Mouse (Mus musculus) cerebellum, adult (tissue): ENCODE data around the gene Slc43a2.
"Not testable (repeated sequence)": the region's sequence is repeated elsewhere in the genome, so short reads cannot be mapped to it uniquely, and the experiment has no call there.

Experiments
- ATAC-seq: cut with Nextera tagmentation; 2 replicates; pipeline ENCODE4 v1.9.2; 2017; ENCODE audit warnings: mild to moderate bottlenecking, moderate library complexity, mixed read lengths; ENCODE audit not compliant: insufficient number of reproducible peaks, low FRiP score, low TSS enrichment

The Slc43a2 gene

DNA sequence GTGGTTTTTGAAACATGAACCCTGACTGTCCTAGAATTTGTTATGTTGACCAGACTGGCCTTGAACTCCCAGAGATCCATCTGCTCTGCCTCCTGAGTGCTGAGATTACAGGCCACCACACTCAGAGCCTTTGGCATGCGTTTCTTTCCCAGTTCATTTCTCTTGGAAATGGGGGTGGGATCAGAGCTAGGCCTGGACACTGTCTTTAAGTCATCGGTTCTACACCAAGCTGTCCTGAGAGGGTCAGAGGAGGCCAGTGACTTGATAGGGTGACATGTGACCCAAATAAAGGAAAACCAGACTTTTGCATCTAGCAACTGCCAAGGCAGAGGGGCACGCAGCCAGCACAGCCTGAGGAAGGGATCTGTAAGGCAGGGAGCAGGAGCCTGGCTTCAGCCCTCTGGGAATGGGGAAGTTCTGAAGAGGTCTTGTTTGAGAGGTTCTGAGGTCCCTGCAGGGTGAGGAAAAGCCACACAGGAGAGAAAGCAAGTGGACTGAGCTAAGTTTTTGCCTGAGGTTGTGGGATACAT, 65.3 kb downstream of the Slc43a2 start:
- ATAC-seq = no peak

DNA sequence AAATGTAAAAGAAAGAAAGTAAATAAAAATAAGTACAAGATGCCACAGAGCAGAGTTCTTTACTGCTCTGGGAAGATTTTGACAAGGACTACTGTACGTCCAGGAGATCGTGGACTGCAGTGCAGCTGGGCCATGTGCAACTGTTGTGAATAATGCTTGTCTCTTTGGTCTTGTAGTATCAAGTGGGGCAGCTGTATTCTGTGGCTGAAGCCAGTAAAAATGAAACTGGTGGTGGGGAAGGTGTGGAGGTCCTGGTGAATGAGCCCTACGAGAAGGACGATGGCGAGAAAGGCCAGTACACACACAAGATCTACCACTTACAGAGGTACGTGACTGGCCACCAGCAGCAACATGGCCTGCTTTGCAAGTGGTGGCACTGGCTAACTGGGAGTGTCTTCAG, 66.5 kb downstream of the Slc43a2 start:
- ATAC-seq = no peak

DNA sequence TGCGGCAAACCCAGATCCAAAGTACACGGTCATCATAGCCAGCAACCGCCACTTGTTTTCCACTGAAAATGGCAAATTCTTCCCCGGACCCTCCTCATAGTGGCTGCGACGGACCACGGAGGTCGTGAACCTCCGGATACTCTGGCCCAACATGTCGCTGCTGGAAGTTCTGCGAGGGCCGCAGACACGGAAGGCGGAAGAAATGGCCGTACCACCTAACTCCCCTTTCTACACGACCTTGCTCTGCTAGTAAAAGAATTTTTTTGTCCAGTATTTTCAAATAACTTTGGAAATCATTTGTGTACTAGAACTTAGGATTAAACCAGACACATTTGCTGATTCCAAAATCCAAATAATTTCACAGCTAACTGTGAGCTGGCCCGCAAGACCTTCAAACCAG, 68.3 kb downstream of the Slc43a2 start:
- ATAC-seq = not testable (repeated sequence)

DNA sequence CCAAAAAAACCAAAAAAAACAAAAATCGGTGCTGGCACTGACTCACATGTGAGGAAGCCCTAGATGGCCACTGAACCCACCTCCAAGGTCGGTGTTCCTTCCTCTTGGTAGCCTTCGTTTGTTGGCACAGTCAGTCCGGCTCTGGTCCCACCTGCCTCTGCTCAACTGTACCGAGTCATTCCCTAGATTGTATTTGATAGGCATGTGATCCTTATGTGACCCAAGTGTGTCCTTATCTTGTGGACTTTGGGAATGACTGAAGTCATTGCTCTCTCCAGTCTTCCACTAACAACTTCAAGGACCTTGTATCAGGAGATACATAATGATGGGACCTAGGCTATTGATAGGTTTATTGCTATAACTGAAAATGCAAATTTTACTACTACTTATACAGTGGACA, 73.3 kb downstream of the Slc43a2 start:
- no peak for ATAC-seq

- no peak for ATAC-seq
Observed at GRCm38 (mm10) chr11:75605318-75605717, 73.8 kb downstream of the Slc43a2 start.

DNA sequence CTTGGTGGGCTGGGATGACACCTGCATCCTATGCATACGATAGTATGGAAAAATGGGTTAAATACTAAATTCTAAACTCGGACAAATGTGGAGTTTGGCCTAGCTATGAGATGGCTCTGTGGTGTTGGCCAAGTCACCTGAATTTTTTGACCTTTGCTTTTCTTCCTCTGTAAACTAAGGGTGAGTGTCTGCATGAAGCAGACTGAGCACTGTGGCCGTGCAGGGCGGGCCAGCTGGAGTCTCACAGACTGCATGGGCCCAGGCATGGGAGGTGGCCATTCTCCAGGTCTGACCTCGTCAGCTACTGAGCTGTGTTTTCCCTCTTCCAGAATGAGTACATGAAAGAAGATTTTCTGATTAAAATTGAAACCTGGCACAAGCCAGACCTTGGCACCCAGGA, 77.3 kb downstream of the Slc43a2 start:
- ATAC-seq = no peak

DNA sequence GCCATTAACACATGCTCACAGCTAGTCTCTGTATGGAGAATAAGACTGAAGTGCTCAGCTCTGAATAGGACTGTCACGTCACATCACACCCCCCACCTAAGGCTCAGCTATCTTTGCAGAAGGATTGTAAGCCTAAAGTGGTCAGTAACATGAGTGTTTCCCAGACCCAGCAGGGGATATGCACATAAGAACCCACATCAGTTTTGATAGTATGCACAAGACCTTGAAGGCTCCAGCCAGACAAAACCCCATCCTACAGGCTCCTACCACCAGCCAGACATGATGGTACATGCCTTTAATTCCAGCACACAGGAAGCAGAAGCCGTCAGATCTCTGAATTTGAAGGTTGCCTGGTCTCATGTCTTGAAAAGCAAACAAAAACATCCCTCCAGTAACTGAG, 78.5 kb downstream of the Slc43a2 start:
- no peak for ATAC-seq

- no peak for ATAC-seq
Observed at GRCm38 (mm10) chr11:75614769-75615168, 83.3 kb downstream of the Slc43a2 start.

- no peak for ATAC-seq
Observed at GRCm38 (mm10) chr11:75615556-75615955, 84.1 kb downstream of the Slc43a2 start.

DNA sequence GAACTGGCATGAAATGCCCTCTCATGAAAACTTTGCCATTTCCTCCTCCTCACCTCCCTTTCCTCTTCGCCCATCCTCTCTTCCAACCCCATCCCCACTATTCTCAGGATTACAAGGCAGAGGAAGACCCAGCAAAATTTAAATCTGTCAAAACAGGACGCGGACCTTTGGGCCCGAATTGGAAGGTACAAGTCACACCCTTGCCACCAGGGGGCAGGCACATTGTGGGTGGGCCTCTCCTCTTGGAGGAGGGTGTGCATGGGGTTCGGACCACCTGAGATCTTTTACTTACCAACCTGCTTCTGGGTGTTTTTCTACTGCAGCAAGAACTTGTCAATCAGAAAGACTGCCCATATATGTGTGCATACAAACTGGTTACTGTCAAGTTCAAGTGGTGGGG, 87.6 kb downstream of the Slc43a2 start:
- ATAC-seq = no peak

DNA sequence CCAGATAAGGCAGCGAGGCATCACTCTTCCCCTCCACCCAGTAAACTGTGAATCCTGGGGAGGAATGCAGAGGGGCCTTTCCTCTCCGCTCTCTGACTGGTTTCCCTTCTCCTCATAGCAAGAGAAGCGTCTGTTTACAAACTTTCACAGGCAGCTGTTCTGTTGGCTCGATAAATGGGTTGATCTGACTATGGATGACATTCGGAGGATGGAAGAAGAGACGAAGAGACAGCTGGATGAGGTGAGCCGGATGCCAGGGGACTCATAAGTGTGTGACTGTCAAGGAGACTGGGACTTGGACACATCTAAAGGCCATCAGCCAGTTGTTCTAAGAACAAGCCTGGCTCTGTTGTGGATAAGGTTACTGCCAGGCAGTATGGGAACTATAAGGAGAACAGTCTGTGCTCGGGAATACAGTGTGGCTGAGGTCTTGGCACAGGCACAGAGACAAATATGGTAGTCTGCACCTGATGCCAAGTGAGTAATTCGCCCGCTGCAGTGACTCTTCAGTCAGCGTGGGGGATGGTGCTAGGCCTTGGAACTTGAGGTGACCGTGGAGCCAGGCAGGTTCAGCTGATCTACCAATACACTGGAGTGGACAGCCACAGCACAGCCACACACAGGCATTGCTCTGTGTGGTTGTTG, 88.8 kb downstream of the Slc43a2 start:
- peak; percentile 72; the same call in 1 of the 2 replicates for ATAC-seq

DNA sequence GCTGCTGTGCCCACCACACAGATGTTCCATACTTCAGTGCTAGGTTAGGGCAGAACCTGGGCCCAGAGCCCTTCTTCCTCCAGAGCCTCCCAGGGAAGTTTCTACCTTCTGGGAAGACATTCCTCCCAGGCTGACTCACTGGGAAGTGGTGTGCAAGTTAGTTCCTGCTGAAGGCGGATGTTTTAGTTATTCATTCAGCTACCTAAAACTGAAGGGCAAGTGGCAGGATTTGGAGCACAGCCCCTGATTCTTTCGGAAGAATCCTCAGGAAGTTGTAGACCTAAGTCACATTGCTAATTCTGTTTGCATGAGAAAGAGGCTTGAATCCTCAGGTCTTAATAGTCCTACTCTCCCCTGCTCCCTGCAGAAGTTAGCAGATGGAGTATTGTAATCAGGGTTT, 89.9 kb downstream of the Slc43a2 start:
- no peak for ATAC-seq

DNA sequence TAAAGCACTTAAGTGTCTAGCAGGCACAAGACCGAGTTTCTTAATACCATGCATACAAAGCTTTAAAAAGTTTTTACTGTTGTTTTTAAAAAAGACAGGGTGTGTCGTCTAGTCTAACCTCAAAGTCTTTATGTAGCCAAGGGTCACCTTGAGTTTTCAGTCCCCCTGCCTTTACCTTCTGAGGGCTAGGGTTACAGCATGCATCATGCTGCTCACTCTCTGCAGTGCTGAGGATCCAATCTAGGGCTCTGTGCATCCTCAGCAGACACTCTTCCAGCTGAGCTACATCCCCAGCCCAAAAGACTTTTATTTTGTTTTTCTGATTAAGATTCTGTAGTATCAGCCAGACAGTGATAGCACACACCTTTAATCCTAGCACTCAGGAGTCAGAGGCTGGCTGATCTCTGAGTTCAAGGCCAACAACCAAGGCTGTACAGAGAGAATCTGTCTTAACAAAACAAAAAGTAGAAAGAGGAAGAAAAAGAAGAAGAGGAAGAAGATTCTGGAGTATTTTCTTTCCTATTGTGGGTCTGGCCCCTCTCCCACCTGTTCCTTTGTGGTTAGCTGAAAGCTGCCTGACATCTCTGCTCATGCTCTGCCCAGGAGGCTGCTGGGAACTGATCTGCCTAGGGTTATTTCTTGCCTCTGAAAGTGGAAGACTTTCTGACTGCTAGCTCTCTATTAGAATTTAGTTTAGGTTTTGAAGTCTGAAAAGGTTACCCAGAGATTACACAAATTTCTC, 91.3 kb downstream of the Slc43a2 start:
- ATAC-seq = no peak

DNA sequence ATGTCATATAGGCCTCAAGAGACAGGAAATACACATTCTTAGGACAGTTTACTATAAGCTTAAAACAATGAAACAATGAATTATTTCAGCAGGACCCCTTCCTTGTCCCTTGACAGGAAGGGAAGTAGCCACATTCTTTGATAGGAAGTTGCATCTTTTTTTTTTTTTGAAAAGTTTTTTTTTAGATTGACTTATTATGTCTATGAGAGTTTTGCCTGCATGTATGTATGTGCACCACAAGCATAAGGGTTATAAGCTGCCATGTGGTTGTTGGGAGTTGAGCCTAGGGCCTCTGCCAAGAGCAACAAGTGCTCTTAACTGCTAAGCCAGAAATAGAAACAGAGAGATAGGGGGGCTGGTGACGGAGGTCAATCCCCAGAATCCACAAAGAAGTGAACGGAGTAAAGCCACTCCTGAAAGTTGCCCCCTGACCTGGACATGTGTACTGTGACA, 92.6 kb downstream of the Slc43a2 start:
- no peak for ATAC-seq

GRCm38 (mm10) chr11:75625820-75626219, 94.3 kb downstream of the Slc43a2 start:
- ATAC-seq = no peak
